Mouse (Mus musculus): Measurements from ENCODE around the gene Epha2. TPM values are rescaled to one million over a fixed set of nuclear protein-coding genes. Genes with fewer than 3 reads are reported as not detected.
A peak's percentile ranks its signal among the peaks of the same experiment; 100 is the strongest.

Gene Epha2
- total and polyA plus RNA-seq, 2 experiments from 2014 or later, result 0.39 to 1.4 TPM

GRCm38 (mm10) chr4:141291571-141292375, 9.3 kb upstream of the Epha2 start:
- ATAC-seq, result peak; percentile 51
- DNase-seq, result peak; percentile 34
- 1% methylated on average over 46 of the region's 47 CpGs for WGBS

DNA sequence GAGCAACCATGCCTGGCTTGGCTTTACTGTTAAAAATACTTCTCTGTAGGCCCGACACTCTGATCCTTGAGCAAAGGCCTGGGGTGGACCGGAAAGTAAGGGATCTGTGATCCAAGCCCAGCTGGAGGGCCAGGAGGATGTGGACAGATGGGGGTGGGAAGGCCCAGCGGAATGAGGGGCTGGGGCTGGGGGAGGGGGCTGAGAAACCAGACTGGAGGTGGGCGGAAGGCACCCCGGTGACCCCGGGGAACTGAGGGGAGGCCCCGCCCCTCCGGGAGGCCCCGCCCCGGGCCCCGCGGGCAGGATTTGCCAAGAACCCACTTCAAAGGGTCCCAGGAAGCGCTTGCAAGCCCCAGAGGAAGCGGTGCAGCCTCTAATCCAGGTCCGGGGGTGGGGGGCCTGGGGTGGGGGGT, 5.3 kb upstream of the Epha2 start:
- Histone ChIP-seq H3K9ac (no peak overlapping the region), H3K36me3 (ENCODE audit: insufficient read depth) (no peaks in the 10 kb centered on the region), H3K27me3 (ENCODE audit: insufficient read depth, low read length) (peaks cover 25% of the 10 kb centered on the region), H3K4me1 (ENCODE audit: insufficient read depth) (no peaks in the 10 kb centered on the region), H3K4me3 (ENCODE audit: low read depth, low read length) (no peak overlapping the region), H3K27ac (ENCODE audit: low read depth, low read length) (no peak overlapping the region), H3K9me3 (ENCODE audit: low read length) (no peaks in the 10 kb centered on the region), H3K4me2 (ENCODE audit: low read depth) (no peak overlapping the region)
- DNase-seq, result no peak
- TF ChIP-seq CTCF (IDR thresholded peaks at IDR 0.05; ENCODE audit: low read depth), result no peak
- ATAC-seq, result no peak
- 9% methylated on average over 14 of the region's 15 CpGs for WGBS

More at GRCm38 (mm10) chr4:141291571-141292375, 9.3 kb upstream of the Epha2 start:
- Histone ChIP-seq H3K27ac (ENCODE audit: low read depth, low read length) (no peak overlapping the region), H3K9me3 (ENCODE audit: low read length) (no peaks in the 10 kb centered on the region), H3K4me3 (ENCODE audit: low read depth, low read length) (peak overlapping the region; percentile 36), H3K4me1 (ENCODE audit: insufficient read depth) (no peaks in the 10 kb centered on the region), H3K9ac (peak overlapping the region; percentile 44), H3K4me2 (ENCODE audit: low read depth) (peak overlapping the region; percentile 70), H3K27me3 (ENCODE audit: insufficient read depth, low read length) (peaks cover 17% of the 10 kb centered on the region; the same call in 1 of the 2 replicates), H3K36me3 (ENCODE audit: insufficient read depth) (no peaks in the 10 kb centered on the region)
- TF ChIP-seq CTCF (IDR thresholded peaks at IDR 0.05; ENCODE audit: low read depth), result no peak

GRCm38 (mm10) chr4:141297934-141298333, 3.1 kb upstream of the Epha2 start:
- ATAC-seq, result no peak
- no peak overlapping the region for H3K9ac ChIP-seq
- peaks cover 34% of the 10 kb centered on the region for H3K27me3 ChIP-seq (ENCODE audit: insufficient read depth, low read length)
- WGBS, result 76% methylated on average over 7 of the region's 7 CpGs
- no peaks in the 10 kb centered on the region for H3K4me1 ChIP-seq (ENCODE audit: insufficient read depth)
- TF ChIP-seq CTCF (IDR thresholded peaks at IDR 0.05; ENCODE audit: low read depth), result no peak
- H3K4me2 ChIP-seq (ENCODE audit: low read depth), result no peak overlapping the region
- H3K9me3 ChIP-seq (ENCODE audit: low read length), result no peaks in the 10 kb centered on the region
- DNase-seq, result no peak
- H3K27ac ChIP-seq (ENCODE audit: low read depth, low read length), result no peak overlapping the region
- no peaks in the 10 kb centered on the region for H3K36me3 ChIP-seq (ENCODE audit: insufficient read depth)
- no peak overlapping the region for H3K4me3 ChIP-seq (ENCODE audit: low read depth, low read length)

DNA sequence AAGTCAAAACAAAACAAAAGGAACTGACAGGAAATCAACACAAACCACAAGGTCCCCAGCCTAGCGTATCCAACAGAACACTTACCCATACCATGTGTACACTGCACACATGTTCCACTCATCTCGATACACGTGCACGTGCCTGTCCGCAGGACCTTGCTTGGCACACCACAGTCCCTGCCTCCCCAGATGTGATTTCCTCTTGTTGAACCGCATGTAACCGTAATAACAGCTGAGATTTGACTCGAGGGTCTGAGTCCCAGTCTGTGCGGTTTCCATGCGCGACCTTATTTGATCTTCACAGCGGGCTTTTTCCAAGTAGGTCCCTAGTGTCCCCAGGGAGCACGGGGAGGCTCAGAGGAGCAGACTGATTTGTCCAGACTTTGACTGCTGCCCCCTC, 1.7 kb upstream of the Epha2 start:
- H3K27me3 ChIP-seq (ENCODE audit: insufficient read depth, low read length), result peaks cover 44% of the 10 kb centered on the region
- no peak for ATAC-seq
- 75% methylated on average over 13 of the region's 13 CpGs for WGBS
- H3K9ac ChIP-seq, result no peak overlapping the region
- DNase-seq, result no peak
- no peak overlapping the region for H3K4me3 ChIP-seq (ENCODE audit: low read depth, low read length)
- H3K36me3 ChIP-seq (ENCODE audit: insufficient read depth), result no peaks in the 10 kb centered on the region
- no peak for TF ChIP-seq CTCF (IDR thresholded peaks at IDR 0.05; ENCODE audit: low read depth)
- H3K27ac ChIP-seq (ENCODE audit: low read depth, low read length), result no peak overlapping the region
- H3K4me1 ChIP-seq (ENCODE audit: insufficient read depth), result no peaks in the 10 kb centered on the region
- H3K9me3 ChIP-seq (ENCODE audit: low read length), result no peaks in the 10 kb centered on the region
- no peak overlapping the region for H3K4me2 ChIP-seq (ENCODE audit: low read depth)

- no peak for ATAC-seq
- Histone ChIP-seq H3K27ac (ENCODE audit: low read depth, low read length) (no peak overlapping the region), H3K4me1 (ENCODE audit: insufficient read depth) (no peaks in the 10 kb centered on the region), H3K9ac (no peak overlapping the region), H3K27me3 (ENCODE audit: insufficient read depth, low read length) (peaks cover 45% of the 10 kb centered on the region), H3K9me3 (ENCODE audit: low read length) (no peaks in the 10 kb centered on the region), H3K4me3 (ENCODE audit: low read depth, low read length) (no peak overlapping the region), H3K36me3 (ENCODE audit: insufficient read depth) (no peaks in the 10 kb centered on the region), H3K4me2 (ENCODE audit: low read depth) (no peak overlapping the region)
- WGBS, result 71% methylated on average over 4 of the region's 4 CpGs
- no peak for TF ChIP-seq CTCF (IDR thresholded peaks at IDR 0.05; ENCODE audit: low read depth)
- DNase-seq, result no peak
Observed at GRCm38 (mm10) chr4:141300196-141300595, 844 bp upstream of the Epha2 start.

GRCm38 (mm10) chr4:141301591-141302427, 769 bp downstream of the Epha2 start:
- TF ChIP-seq CTCF (IDR thresholded peaks at IDR 0.05; ENCODE audit: low read depth), result no peak
- WGBS, result 1% methylated on average over 50 of the region's 51 CpGs
- Histone ChIP-seq H3K4me1 (ENCODE audit: insufficient read depth) (no peaks in the 10 kb centered on the region), H3K27ac (ENCODE audit: low read depth, low read length) (no peak overlapping the region), H3K27me3 (ENCODE audit: insufficient read depth, low read length) (peaks cover 41% of the 10 kb centered on the region), H3K9ac (peak overlapping the region; percentile 41), H3K4me3 (ENCODE audit: low read depth, low read length) (peak overlapping the region; percentile 52), H3K4me2 (ENCODE audit: low read depth) (peak overlapping the region; percentile 99), H3K36me3 (ENCODE audit: insufficient read depth) (no peaks in the 10 kb centered on the region), H3K9me3 (ENCODE audit: low read length) (no peaks in the 10 kb centered on the region)
- no peak for DNase-seq
- no peak for ATAC-seq

All from forebrain, postnatal 0 days (tissue).